Mouse (Mus musculus) A20 (cell line): ENCODE measurements around the gene Zfp791.
"Not testable (repeated sequence)": the region's sequence is repeated elsewhere in the genome, so short reads cannot be mapped to it uniquely, and the experiment has no call there.

Experiments used
- DNase-seq: peaks from one replicate; pipeline ENCODE4 v3.0.0-alpha.2; 2011; ENCODE audit warnings: low read depth, low spot score

Gene Zfp791

DNA sequence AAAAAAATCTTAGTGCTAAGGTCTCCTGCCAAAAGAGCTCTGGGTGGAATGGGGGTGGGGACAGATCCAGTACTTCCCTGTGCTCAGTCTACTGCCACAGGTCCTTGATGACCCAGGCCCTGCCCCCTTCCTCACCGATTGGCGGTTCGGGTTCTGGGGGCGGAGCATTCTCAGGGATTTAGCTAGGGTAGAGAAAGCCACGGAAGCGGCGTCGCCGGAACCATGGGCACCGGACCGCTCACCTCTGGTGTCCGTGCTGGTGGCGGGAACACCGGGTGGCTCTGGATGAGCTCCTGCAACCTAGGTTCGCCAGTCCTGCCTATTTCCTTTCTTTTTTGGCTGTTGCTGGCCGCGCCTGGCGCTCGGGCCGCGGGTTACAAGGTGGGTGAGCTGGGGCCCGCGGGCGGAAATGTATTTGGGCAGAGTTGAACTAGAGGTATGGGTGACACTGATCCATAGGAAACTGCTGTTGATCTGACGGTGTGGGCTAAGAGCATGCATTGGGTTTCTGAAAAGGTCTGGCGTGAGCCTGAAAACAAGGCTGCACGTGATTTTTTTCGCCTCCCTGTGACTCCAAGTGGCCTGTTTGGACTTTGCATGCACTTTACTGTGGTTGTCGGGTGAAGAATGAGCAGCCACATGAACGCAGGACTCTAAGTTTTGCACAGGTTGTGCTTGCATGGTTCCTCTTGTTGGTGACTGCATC, 39.6 kb downstream of the Zfp791 start, which contains the start of gene Man2b1:
TSS of gene Man2b1 (plus strand) at position 163 of the 706 bp plus-strand sequence.
- DNase-seq, result peak; percentile 93

DNA sequence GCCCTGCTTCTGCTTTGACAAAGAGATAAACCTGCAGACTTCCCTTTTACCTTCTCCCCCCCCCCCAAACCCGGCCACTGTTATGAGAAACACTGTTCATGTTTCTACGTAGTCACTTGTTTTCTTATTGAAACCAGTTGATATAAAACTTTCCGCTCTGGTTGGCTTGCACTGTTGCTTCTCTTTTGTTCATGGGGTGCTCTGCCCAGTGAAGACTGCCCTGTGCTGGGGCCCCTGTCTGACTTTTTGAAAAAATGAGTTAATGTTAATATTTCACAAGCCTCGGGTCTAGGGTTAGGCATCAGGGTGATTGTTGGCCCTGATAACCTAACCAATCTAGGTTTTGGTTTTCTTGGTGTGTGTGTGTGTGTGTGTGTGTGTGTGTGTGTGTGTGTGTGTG, 40.7 kb downstream of the Zfp791 start:
- DNase-seq, result not testable (repeated sequence)

DNA sequence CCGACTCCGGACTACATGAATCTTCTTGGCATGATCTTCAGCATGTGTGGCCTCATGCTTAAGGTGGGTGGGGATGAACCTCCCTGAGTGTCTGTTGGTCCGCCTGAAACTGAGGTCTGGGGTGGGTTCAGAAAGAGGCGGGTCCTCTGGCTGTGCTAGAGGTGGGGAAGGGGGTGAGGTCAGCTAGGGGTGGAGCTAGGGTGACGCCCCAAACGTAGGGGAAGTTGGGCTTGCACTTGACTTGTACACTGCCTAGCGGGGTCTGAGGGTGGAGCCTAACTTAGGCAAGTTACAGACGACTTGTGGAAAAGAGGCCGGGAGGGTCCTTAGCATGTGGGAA, 41.7 kb downstream of the Zfp791 start, which contains the start of gene Wdr83:
TSS of gene Wdr83 (minus strand) at position 91 of the 340 bp plus-strand sequence.
- peak; percentile 93 for DNase-seq

DNA sequence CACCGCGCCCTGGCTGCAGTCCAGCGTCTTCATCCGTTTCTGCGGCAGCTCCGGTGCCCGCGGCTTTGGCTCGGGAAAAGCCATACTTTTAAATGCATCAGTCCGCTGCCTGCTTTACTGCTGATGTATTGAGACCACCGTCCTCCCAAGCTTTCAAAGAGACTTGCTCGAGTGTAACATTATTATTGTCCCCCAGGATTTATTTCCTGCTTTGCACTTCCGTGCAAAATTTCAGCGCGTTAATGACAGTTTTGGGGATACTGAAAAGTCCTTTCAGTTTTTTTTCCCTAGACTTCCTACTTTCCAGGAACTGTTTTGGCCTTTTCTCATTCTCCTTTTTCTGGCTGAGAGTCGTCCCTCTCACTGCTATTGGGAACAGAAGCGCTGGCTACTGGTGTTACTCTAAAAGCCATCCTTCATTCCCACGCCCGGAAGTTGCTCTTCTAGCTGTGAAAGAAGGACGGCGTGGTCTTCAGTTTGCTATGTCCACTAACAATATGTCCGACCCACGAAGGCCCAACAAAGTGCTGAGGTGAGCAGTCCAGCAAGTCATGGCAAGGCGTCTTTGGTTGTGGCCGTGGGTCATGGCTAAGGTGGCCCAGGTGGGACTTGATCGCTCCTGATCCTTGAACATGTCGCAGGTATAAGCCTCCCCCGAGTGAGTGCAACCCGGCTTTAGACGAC, 42.2 kb downstream of the Zfp791 start, which contains the start of gene Wdr83os:
TSS of gene Wdr83os (plus strand) at position 209 of the 684 bp plus-strand sequence.
- DNase-seq, result peak; percentile 92

DNA sequence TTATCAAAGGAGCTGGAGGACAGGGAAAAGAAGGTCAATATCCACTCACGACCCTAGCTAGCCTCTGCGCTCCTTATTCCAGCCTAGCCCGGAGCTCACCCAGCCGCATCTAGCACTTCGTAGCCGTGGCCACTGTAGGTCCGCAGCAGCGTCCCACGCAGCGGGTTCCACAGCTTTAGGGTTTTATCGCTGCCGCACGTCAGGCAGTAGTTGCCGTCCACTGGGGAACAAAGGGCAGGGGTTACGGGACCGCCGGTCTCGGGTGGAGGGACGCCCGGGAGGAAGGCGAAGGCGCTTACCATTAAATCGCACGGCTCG, 42.7 kb downstream of the Zfp791 start:
- no peak for DNase-seq

DNA sequence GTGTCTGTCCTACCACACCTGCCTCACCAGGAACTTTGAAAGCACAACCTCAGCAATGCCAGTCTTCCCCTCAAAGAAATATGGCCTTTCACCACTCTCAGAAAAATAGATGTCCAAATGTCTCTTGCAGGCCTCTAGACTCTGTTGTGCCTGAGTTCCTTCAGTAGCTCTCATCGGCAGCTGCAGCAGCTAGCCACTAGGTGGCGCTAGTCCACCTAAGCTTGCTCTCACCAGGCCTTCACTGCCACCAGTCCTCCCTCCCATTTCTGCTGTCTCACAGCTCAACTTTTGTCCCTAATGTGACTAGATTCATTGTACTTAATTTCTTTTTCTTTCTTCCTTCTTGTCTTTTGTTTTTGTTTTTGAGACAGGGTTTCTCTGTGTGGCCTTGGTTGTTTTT, 45.9 kb downstream of the Zfp791 start:
- peak; percentile 85 for DNase-seq

DNA sequence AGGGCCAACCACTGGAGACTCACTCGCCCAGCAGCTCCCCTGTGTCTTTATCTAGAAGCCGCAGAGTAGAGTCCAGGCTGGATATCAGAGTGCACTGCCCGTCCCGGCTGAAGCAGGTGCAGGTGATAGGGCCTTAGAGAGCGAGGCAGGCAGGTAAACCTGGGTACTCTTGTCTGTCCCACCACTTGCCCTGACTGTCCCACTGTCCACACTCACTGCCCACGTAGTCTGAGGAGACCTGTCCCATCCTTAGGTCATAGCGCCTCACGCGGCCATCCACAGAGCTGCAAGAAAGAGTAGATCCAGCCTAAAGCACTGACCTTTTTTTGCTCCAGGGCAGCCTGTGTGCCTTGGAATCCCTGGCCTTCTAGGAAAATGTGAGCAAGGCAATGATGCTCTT, 46.9 kb downstream of the Zfp791 start:
- DNase-seq, result peak; percentile 35

DNA sequence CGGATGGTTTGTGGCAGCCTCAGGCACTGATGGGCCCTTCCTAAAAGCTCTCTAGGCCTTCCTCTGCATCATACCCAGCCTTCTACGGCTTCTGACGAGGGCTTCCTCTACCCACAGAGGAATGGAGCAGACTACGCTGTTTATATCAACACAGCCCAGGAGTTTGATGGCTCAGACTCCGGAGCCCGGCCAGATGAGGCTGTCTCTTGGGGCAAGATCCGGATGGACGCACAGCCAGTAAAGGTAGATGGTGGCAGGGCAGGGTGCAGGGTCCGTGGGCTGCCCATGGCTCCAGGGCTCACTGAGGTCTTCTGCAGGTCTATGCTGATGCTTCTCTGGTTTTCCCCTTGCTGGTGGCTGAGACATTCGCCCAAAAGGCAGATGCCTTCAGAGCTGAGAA, 48.3 kb downstream of the Zfp791 start:
- DNase-seq, result no peak

DNA sequence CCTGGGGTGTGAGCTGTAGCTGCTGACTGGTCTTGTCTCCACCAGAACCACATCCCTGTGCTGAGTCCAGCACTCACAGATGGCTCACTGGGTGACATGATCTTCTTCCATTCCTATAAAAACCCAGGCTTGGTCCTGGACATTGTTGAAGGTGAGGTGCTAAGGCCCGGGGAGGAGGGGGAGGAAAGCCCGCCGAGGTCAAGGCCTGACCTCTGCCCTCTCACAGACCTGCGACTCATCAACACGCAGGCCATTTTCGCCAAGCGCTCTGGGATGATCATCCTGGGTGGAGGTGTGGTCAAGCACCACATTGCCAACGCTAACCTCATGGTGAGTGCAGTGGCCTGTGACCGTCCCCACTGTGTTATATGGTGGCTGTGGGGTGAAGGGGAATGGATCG, 48.7 kb downstream of the Zfp791 start:
- DNase-seq, result no peak

DNA sequence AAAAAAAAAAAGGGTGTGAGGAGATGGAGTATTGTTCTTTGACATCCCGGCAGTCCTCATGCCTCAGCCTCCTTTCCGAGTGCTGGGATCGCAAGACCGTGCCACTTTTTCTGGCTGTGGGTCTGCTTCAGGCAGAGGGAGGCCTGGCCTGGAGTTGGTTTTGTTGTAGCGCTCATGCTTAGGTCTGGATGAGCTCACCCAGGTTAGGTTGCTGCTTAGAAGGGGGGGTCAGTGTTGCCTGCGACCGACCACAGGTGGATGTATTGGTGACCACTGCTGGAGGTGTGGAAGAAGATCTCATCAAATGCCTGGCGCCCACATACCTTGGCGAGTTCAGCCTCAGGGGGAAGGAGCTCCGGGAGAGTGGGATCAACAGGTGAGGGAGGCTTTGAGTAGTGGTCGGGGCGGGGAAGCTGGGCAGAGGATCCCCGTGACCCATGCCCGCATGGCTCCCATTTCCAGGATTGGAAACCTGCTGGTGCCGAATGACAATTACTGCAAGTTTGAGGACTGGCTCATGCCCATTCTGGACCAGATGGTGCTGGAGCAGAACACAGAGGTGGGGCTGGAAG, 49.8 kb downstream of the Zfp791 start:
- DNase-seq, result no peak

DNA sequence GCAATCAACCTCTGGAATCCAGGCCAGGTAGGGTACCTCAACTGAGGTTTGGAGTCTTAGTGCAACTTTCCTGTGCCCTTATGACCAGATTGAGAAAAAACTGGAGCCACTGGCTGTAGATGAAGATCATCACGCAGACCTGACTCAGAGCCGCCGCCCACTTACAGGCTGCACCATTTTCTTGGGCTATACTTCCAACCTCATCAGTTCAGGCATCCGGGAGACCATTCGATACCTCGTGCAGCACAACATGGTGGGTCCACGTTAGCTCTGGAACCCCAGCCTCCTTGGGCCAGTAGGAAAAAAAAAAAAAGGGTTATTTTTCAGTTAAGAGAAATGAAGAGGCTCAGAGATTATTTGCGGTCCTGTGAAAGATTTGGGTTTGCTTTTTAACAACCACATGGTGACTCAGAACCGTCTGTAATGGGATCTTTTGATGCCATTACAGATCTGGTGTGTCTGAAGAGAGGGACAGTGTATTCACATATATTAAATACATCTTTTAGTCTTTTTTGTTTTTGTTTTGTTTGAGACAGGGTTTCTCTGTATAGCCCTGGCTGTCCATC, 50.4 kb downstream of the Zfp791 start:
- DNase-seq, result no peak

DNA sequence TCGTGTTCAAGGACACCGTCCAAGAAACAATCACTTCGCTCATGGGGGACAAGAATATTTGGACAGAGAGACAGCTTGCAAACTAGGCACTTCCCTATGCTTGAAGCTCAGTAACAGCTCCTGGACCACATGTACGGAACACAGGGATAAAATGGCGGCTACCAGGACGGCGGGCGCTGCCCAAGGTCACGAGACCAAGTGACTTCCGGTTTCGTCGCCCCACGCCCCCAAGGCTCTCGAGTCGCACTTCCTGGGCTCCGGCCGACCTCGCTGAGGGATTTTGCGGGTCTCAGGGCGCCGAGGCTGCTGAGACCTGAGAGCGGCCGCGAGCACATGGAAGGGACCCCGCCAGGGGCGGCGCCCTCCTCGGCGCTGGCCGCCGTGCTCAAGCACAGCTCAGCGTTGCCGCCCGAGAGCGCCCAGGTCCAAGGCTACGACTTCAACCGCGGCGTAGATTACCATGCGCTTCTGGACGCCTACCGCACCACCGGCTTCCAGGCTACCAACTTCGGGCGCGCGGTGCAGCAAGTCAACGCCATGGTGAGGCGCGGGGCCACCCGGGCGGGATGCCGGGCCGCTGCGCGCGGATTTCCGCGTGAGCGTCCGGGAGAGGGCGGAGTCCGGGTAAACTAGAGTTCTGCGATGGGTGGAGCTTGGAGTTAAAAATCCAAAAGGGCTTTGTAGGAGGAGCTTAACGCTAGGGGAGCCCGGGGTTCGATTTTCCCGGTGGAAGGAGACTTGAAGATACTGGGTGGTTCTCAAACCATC, 51.2 kb downstream of the Zfp791 start, which contains the start of gene Dhps:
TSS of gene Dhps (plus strand) at position 244 of the 768 bp plus-strand sequence.
- DNase-seq, result peak; percentile 94

DNA sequence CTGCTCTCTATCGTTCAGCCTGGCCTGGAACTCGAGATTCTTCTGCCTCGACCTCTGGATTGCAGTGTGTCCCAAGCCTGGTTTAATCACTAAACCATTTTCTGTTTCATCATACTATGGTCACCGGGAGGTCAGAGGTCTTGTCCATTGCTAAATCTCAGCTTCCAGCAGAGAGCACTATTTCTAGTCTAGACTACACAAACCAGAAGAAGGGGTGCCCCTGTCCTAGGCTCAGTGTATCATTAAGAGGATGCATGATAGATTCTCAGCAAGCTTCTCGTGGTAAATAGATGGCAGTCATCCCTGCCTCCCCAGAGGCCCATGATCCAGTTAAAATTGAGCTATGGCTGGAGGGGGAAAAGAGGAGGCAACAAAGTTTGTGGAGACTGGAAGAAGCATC, 51.9 kb downstream of the Zfp791 start:
- DNase-seq, result no peak

DNA sequence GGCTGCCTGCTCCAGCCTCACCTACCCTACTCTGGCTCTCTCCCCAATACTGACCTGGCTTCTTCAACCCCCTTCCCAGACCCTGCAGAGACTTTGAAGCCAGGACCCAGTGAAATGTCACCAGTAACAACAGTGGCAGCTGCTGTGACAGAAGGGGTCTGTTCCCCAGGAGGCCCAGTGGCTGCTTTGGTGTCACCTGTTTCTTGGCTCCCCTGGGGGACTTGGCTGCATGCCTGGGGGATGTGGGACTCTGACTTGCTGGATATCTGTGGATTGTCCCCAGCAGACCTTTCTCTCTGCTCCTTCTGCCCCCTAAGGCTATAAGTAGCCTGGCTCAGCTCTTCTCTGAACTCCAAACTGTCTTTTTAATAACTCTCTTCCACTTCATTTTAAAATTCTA, 54.9 kb downstream of the Zfp791 start, which contains the start of gene Gm5741:
TSS of gene Gm5741 (minus strand) at position 1 of the 400 bp plus-strand sequence.
- no peak for DNase-seq

DNA sequence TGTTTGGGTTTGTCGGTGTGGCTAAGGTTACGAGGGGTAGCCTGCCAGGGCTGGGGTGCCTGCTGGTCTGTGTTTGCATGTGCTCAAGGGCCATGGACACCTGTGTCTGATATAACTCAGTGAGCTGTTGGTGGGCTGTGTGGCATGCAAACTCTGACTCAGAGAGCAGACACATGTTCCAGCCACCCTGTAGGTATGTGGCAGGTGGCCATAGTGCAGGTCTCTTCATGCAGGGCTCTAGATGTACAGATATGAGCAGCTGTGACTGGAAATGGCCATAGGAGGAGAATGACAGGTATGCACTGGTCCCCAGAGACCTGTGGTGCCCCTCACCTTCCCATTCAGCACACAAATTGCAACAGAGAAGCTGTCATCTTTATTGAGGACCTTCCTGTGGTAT, 55.7 kb downstream of the Zfp791 start:
- no peak for DNase-seq

DNA sequence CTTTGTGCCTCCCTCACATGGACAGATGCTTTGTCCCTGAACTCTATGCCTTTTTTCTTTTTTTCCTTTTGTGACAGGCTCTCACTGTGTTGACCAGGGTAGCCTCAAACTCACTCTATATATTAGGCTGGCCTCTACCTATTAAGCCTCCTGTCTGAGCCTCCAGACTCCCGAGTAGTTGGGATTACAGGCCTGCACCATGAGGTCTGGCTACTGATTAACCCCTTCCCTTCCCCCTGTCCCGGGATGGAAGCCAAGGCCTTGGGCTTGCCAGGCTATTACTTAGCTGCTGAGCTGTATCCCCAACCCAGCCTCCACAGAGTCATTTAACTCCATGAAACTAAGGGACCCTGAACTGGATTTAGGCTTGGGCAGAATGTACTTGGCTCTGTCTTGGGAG, 57.7 kb downstream of the Zfp791 start:
- no peak for DNase-seq

DNA sequence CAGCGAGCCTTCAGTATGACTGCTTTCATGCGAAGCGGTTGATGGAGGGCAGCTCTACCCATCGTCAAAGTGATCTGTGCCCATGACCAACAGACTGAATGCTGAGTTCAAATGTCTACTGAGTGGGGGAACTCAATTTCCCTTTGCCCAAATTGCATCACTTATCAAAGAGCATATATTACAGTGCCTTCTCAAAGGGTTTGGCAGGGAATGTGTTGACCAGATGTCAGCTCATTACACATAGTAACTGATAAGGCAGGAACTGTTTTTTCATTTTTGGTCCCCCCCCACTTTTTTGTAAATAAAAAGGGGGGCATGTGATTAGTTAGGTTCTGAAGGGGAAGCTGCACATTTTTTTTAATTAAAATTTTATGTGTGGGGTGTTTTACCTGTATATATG, 60.3 kb downstream of the Zfp791 start:
- DNase-seq, result no peak

DNA sequence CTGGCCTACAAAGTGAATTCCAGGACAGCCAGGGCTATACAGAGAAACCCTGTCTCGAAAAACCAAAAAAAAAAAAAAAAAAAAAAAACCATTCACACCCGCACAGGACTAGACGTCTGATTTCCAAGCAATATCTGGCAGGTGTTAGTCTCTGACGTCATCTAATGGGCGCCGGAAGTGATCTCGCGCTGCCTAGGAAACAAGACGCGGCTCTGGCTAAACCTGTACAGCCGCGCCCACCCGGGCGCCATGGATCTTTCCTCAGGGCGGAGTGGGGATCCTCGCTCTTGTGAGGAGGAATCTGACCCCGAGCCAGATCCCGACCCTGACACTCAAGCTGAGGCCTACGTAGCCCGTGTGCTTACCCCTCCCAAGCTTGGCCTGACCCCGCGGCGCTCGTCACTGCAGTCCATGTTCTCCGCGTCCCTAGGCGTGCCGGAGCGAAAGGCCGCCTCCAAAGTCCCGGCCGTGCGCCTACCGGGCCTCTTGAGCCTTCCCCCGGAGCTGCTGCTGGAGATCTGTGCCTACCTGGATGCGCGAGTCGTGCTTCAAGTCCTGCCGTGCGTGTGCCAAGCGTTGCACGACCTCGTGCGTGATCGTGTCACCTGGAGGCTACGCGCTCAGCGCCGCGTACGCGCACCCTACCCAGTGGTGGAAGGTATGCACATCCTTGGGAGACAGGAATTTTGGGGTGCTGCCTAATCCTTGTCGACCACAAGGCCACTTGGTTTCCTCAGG, 62.8 kb downstream of the Zfp791 start, which contains the start of gene Fbxw9:
TSS of gene Fbxw9 (plus strand) at position 177 of the 738 bp plus-strand sequence.
- peak; percentile 93 for DNase-seq
